Mouse (Mus musculus): ENCODE measurements at regions not wholly inside any gene's neighbourhood (a gene's known extent, or its start where the extent isn't known, plus 50 kb on each side); places are given as distances from the start of the nearest gene placed in this dataset.
A peak's percentile ranks its signal among the peaks of the same experiment; 100 is the strongest.

GRCm38 (mm10) chr10:48149875-48150274 lies 1638.7 kb downstream of the Grik2 start:
- no peak for DNase-seq (ENCODE audit: low read depth, low spot score)

GRCm38 (mm10) chr10:48135708-48136107 lies 1652.9 kb downstream of the Grik2 start:
- peak; percentile 12 for DNase-seq (ENCODE audit: low read depth, low spot score)
